Mouse (Mus musculus) testis, adult 2 months (tissue): ENCODE measurements around the gene Itprid2.

Experiments
- CTCF ChIP-seq: fragments of 200-500 bp; IDR thresholded peaks from 2 replicates; pipeline ENCODE4 v1.5.1; 2012; ENCODE audit warnings: low read depth, mild to moderate bottlenecking, inconsistent platforms, low read length, moderate library complexity; ENCODE audit not compliant: control insufficient read depth, insufficient read depth, insufficient replicate concordance
- POLR2A ChIP-seq: fragments of 200-500 bp; IDR thresholded peaks from 2 replicates; pipeline ENCODE4 v1.6.1; 2012; ENCODE audit warnings: low read depth, mild to moderate bottlenecking, inconsistent platforms, low read length, moderate library complexity; ENCODE audit not compliant: control insufficient read depth

DNA sequence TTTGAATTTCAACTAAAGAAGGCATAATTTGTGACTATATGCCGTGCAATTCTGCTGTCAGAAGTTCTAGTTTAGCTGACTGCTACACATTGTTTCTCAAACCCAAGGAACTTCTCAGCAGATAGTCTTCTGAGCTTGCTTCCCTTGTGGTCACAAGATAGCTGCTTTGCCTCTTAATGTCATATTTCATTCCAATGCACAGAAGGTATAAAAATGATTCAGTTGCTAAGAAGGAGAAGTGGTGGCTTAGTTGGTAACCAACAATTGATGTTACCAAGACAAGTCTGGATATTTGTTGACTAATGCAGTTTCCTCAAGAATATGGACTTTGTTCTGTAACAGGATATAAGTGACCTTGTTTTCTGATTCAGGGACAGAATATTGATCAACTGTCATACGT, 17.0 kb upstream of the Itprid2 start:
- no peak for TF ChIP-seq POLR2A
- no peak for TF ChIP-seq CTCF
